Mouse (Mus musculus) erythroid progenitor cell, adult 5-6 weeks (primary cell): ENCODE measurements around the gene Nudt22. TPM values are rescaled to one million over a fixed set of nuclear protein-coding genes. Genes with fewer than 3 reads are reported as not detected.

Experiments used
- ATAC-seq: replicated peaks from 2 replicates; pipeline ENCODE4 v1.8.0; 2016; ENCODE audit warnings: moderate number of reproducible peaks, mild to moderate bottlenecking, moderate TSS enrichment, inconsistent platforms; ENCODE audit not compliant: poor library complexity, low FRiP score, severe bottlenecking
- total RNA-seq, 2 experiments: library from RNA; stranded (forward) in 1 of 2; stranded (reverse) in 1 of 2; fragments of 150-400 nt in 1 of 2; fragments of 186-747, 209-891 nt in 1 of 2; gene quantifications; 2 replicates each; pipeline versions ENCODE4 v1.2.3 to v1.2.4; 2015 to 2017; ENCODE audit warnings: low replicate concordance in 2 of 2

The Nudt22 gene
- total RNA-seq, 2 experiments from 2014 or later, result 3.9 to 4.2 TPM

DNA sequence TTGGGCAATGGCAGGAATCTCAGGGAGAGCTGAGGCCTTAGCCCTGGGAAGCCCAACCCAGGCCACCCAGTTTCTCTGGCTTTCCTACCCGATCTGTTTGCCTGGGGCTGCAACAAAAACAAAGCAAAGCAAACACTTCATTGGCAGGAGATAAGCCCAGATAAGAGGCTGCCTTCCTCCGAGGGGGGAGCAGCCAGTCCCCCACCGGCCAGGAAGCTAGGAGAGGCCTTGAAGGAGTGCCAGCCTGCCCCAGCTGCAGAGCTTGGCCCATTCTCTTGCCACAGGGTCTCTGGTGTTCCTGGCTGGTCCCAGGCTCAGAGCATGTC lies 43.2 kb downstream of the Nudt22 start:
- no peak for ATAC-seq

DNA sequence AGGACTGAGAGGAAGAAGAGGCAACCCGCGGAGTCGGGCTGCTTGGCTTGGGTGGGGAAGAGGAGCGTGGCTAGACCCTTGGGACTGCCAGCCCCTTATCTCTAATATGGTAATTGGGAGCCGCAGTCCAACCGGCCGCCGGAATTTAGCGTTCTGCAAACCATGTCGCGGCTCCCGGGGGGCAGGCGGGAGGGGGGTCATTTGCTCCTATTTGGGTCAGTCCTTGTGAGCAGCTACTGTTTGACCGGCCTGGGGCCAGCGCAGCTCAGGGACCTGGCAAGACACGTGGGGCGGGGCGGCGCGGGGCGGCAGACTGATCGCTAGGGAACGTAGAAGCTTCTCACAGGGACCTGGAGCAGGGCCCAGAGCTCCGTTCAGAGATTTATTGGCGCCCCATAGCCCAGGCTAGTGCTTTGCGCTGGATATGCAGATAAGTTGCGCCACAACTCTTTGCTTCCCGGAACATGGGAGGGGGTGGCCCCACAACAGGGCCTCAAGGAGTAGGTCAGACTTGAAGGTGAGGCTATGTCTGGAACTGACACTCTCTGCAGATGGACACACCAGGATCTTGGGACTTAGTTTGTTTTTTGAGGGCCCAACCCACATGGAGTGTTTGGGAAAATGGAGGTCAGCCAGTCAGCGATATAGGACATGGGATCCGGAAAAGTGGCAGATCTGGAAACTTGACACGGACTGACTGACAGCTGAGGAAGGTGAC lies 43.8 kb downstream of the Nudt22 start:
- ATAC-seq, result peak; percentile 31; the same call in 1 of the 2 replicates

DNA sequence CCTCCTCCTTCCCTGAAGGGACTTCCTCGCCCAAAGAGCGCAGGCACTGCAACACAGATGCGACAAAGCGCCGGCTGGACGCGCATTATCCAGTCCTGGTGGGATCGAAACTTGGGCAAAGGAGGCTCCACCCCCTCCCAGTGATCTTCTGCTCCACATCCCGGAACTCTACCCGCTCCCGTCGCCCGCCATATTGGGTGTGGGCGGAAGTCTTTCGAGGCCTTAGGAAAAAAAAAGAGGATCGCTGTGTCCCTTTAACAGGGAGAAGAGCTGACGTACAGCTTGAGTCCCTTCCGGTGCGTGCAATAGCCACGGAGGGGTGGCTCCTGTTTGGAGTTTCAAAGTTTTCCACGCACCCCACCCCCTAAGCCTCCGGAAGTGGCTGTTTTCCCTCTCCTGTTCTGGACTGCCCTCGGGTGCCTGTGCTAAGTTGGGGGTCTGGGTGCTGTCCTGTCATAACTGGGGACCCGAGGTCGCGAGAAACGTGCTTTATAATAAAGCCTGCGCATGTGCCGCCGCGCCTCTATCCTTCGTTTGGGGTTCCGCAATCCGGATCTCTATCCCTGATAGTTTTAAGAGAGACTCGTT lies 44.4 kb downstream of the Nudt22 start:
- peak; percentile 86 for ATAC-seq

DNA sequence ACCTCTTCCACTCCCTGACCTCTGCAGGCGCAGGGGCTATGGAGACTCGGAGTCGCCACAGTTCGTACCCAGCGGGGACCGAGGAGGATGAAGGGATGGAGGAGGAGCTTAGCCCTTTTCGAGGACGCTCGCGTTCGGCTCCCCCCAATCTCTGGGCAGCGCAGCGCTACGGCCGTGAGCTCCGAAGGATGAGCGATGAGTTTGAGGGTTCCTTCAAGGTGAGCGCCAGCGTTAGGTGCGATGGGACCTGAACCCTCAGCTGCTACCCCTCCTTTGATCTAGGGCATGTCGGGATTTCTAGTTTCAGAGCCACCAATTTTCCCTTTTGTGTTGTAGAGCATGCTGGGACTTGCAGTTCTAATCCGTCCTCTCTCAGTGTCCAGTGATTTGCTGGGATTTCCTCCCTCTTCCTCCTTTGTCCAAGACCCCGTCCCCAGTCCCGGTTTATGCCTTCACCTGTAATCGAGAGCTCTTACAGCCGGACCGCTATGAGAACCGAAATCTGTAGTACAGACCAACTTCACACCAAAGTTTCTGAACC lies 45.2 kb downstream of the Nudt22 start:
- no peak for ATAC-seq

DNA sequence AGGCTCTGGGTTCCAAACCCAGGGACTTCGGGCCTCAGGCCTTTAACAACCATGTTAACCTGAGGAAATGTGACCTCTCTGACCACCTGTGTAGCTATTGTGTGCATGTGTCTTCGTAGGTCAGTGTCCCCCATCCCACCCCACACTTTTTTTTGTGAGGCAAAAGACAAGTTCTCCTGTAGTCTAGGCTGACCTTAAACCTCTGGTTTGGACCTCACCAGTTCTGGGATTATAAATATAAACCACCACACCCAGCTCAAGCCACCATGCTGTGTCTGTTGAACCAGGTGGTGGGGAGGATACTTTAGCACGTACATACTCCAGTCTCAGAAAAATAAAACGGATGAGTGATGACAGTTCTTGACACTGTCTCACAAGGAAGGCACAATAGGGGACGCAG lies 46.0 kb downstream of the Nudt22 start:
- no peak for ATAC-seq

DNA sequence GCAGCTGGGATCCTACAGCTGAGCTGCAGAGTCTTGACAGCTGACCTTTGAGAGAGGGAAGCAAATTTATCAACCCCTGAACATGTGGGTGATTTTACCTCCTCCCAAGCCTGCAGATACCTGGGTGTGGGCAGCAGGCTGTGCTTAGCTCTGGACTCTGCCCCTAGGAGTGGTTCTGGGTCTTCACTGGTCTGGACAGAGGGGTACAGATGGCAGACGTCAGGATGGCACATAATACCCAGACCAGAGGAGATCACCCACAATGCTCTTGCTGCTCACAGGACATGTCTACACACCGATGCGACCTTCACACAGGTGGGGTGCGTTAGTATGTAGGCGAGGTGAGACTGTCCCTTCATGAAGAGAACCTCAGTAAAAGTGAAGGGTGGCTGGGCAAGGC lies 46.4 kb downstream of the Nudt22 start:
- no peak for ATAC-seq

DNA sequence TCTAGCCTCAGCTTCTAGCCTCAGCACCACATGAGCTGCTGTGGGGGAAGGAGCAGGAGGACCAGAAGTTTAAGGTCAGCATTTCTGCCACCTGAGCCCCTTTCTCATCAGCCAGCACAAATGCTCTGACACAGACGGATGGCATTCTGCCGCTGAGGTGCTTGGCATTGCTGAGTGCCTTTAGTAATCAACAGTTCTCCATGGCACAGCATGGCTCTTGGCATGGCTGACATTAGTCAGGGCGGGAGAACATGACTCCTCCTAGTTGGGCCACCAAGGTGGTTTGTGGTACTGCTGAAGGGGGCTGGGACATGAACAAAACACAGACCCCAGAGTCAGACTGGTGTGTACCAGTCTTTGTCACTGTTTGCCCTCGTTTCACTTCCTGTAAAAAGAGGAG lies 47.7 kb downstream of the Nudt22 start:
- no peak for ATAC-seq

DNA sequence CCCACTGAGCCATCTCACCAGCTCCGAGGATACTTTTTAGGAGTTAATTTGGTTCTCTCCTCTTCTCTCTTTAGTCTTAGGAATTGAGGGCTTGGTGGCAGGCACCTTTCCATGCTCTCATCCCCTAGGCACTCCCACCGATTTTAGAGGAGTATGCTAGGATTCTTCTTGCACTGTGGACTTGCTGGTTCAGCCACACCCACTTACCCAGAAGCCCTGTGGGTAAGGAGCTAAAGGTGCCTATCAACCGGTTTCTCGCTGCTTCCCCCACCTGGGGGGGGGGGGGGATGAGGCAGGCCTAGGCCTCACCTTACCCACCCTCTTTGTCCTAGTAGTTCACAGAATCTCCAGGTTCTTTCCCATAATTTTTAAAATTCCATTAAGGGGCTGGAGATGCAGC lies 48.2 kb downstream of the Nudt22 start:
- ATAC-seq, result no peak

DNA sequence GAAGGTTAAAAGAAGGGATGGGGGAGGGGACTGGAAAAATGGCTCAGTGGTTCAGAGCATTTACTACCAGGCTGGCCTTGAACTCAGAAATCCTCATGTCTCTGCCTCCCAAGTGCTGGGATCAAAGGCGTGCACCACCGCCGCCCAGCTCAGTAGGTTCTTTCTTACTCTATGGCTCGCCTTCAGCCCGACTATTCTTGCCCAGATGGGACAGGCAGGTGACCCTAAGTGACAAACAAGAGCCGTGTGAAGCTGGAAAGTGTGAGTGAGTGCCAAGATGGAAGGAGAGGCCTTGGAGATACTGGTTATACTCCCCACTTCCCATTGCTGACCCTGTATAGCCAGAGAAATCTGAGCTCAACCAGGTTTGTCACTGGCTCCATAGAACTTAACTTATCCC lies 52.2 kb downstream of the Nudt22 start:
- no peak for ATAC-seq

Other genes starting within 250 kb of the Nudt22 start
- 0.72 TPM in 1 of 2 replicates, not detected in the other for gene Rps6ka4, start 155.5 kb downstream of the Nudt22 start, total RNA-seq (2015; ENCODE audit: low replicate concordance)
- gene Rps6ka4, start 155.5 kb downstream of the Nudt22 start, total RNA-seq (2017; ENCODE audit: low replicate concordance), result 1.2 and 1.5 TPM in 2 replicates
- gene Ccdc88b, start 137.9 kb downstream of the Nudt22 start, total RNA-seq (2015; ENCODE audit: low replicate concordance), result 4.2 and 9.4 TPM in 2 replicates
- gene Ccdc88b, start 137.9 kb downstream of the Nudt22 start, total RNA-seq (2017; ENCODE audit: low replicate concordance), result 6.4 and 12.1 TPM in 2 replicates
- gene Trmt112, start 86.4 kb downstream of the Nudt22 start, total RNA-seq (2015; ENCODE audit: low replicate concordance), result 30.6 and 44.0 TPM in 2 replicates
- gene Trmt112, start 86.4 kb downstream of the Nudt22 start, total RNA-seq (2017; ENCODE audit: low replicate concordance), result 20.2 and 33.6 TPM in 2 replicates
- 130 and 145 TPM in 2 replicates for gene Prdx5, start 86.0 kb downstream of the Nudt22 start, total RNA-seq (2015; ENCODE audit: low replicate concordance)
- 101 and 126 TPM in 2 replicates for gene Prdx5, start 86.0 kb downstream of the Nudt22 start, total RNA-seq (2017; ENCODE audit: low replicate concordance)
- gene Esrra, start 74.3 kb downstream of the Nudt22 start, total RNA-seq (2015; ENCODE audit: low replicate concordance), result 2.9 and 3.4 TPM in 2 replicates
- 0.61 and 2.7 TPM in 2 replicates for gene Esrra, start 74.3 kb downstream of the Nudt22 start, total RNA-seq (2017; ENCODE audit: low replicate concordance)
- gene Catsperz, start 70.7 kb downstream of the Nudt22 start, total RNA-seq (2015; ENCODE audit: low replicate concordance), result not detected in 2 replicates
- gene Catsperz, start 70.7 kb downstream of the Nudt22 start, total RNA-seq (2017; ENCODE audit: low replicate concordance), result not detected in 2 replicates
- gene Kcnk4, start 61.6 kb downstream of the Nudt22 start, total RNA-seq (2015; ENCODE audit: low replicate concordance), result not detected in 2 replicates
- not detected in 2 replicates for gene Kcnk4, start 61.6 kb downstream of the Nudt22 start, total RNA-seq (2017; ENCODE audit: low replicate concordance)
- gene Bad, start 54.3 kb downstream of the Nudt22 start, total RNA-seq (2015; ENCODE audit: low replicate concordance), result 2.9 and 5.0 TPM in 2 replicates
- 6.3 and 10.9 TPM in 2 replicates for gene Bad, start 54.3 kb downstream of the Nudt22 start, total RNA-seq (2017; ENCODE audit: low replicate concordance)
- 2.9 TPM in 2 replicates for gene Gpr137, start 53.6 kb downstream of the Nudt22 start, total RNA-seq (2015; ENCODE audit: low replicate concordance)
- gene Gpr137, start 53.6 kb downstream of the Nudt22 start, total RNA-seq (2017; ENCODE audit: low replicate concordance), result 2.8 TPM in 1 of 2 replicates, not detected in the other
- gene Ppp1r14b, start 21.1 kb downstream of the Nudt22 start, total RNA-seq (2015; ENCODE audit: low replicate concordance), result 31.0 and 59.1 TPM in 2 replicates
- gene Ppp1r14b, start 21.1 kb downstream of the Nudt22 start, total RNA-seq (2017; ENCODE audit: low replicate concordance), result 0.91 and 10.4 TPM in 2 replicates
- 1.4 and 1.7 TPM in 2 replicates for gene Plcb3, start 19.6 kb downstream of the Nudt22 start, total RNA-seq (2015; ENCODE audit: low replicate concordance)
- gene Plcb3, start 19.6 kb downstream of the Nudt22 start, total RNA-seq (2017; ENCODE audit: low replicate concordance), result 0.68 and 1.8 TPM in 2 replicates
- gene Fkbp2, start 15.6 kb downstream of the Nudt22 start, total RNA-seq (2015; ENCODE audit: low replicate concordance), result 38.1 and 93.3 TPM in 2 replicates
- 31.0 and 34.9 TPM in 2 replicates for gene Fkbp2, start 15.6 kb downstream of the Nudt22 start, total RNA-seq (2017; ENCODE audit: low replicate concordance)
- gene Vegfb, start 8.5 kb downstream of the Nudt22 start, total RNA-seq (2015; ENCODE audit: low replicate concordance), result 13.7 and 22.2 TPM in 2 replicates
- 0.98 and 4.1 TPM in 2 replicates for gene Vegfb, start 8.5 kb downstream of the Nudt22 start, total RNA-seq (2017; ENCODE audit: low replicate concordance)
- gene Dnajc4, start 3.5 kb downstream of the Nudt22 start, total RNA-seq (2015; ENCODE audit: low replicate concordance), result 11.5 TPM in 1 of 2 replicates, not detected in the other
- 2.2 and 2.6 TPM in 2 replicates for gene Dnajc4, start 3.5 kb downstream of the Nudt22 start, total RNA-seq (2017; ENCODE audit: low replicate concordance)
- gene Trpt1, start within 50 bp of the Nudt22 start, total RNA-seq (2015; ENCODE audit: low replicate concordance), result not detected in 2 replicates
- gene Trpt1, start within 50 bp of the Nudt22 start, total RNA-seq (2017; ENCODE audit: low replicate concordance), result not detected in 2 replicates
- 30.6 and 38.6 TPM in 2 replicates for gene Fermt3, start 23.4 kb upstream of the Nudt22 start, total RNA-seq (2015; ENCODE audit: low replicate concordance)
- 63.9 and 69.1 TPM in 2 replicates for gene Fermt3, start 23.4 kb upstream of the Nudt22 start, total RNA-seq (2017; ENCODE audit: low replicate concordance)
- 59.5 and 78.6 TPM in 2 replicates for gene Stip1, start 43.9 kb upstream of the Nudt22 start, total RNA-seq (2015; ENCODE audit: low replicate concordance)
- gene Stip1, start 43.9 kb upstream of the Nudt22 start, total RNA-seq (2017; ENCODE audit: low replicate concordance), result 48.1 and 60.8 TPM in 2 replicates
- not detected in 2 replicates for gene Macrod1, start 60.7 kb upstream of the Nudt22 start, total RNA-seq (2015; ENCODE audit: low replicate concordance)
- 0.53 and 1.2 TPM in 2 replicates for gene Macrod1, start 60.7 kb upstream of the Nudt22 start, total RNA-seq (2017; ENCODE audit: low replicate concordance)
- not detected in 2 replicates for gene Flrt1, start 109.6 kb upstream of the Nudt22 start, total RNA-seq (2015; ENCODE audit: low replicate concordance)
- not detected in 2 replicates for gene Flrt1, start 109.6 kb upstream of the Nudt22 start, total RNA-seq (2017; ENCODE audit: low replicate concordance)
- gene Otub1, start 210.2 kb upstream of the Nudt22 start, total RNA-seq (2015; ENCODE audit: low replicate concordance), result 17.3 and 25.6 TPM in 2 replicates
- gene Otub1, start 210.2 kb upstream of the Nudt22 start, total RNA-seq (2017; ENCODE audit: low replicate concordance), result 8.2 and 10.0 TPM in 2 replicates
- gene Cox8a, start 221.5 kb upstream of the Nudt22 start, total RNA-seq (2015; ENCODE audit: low replicate concordance), result 226 and 267 TPM in 2 replicates
- gene Cox8a, start 221.5 kb upstream of the Nudt22 start, total RNA-seq (2017; ENCODE audit: low replicate concordance), result 106 and 241 TPM in 2 replicates
- 35.6 and 47.2 TPM in 2 replicates for gene Naa40, start 245.1 kb upstream of the Nudt22 start, total RNA-seq (2015; ENCODE audit: low replicate concordance)
- gene Naa40, start 245.1 kb upstream of the Nudt22 start, total RNA-seq (2017; ENCODE audit: low replicate concordance), result 44.8 and 57.3 TPM in 2 replicates